Mouse (Mus musculus) heart, embryonic 10.5 days (tissue): ENCODE results near the gene 1700067K01Rik. TPM values are rescaled to one million over a fixed set of nuclear protein-coding genes. Genes with fewer than 3 reads are reported as not detected.

Source experiments
- DNase-seq: peaks from one replicate; pipeline ENCODE4 v3.0.0-alpha.2; 2017; ENCODE audit warnings: low spot score
- H3K27ac ChIP-seq: fragments of 300-500 bp; sonication (generic); 2 replicates; pipeline ENCODE4 v1.5.1; 2016; ENCODE audit warnings: mild to moderate bottlenecking
- H3K27me3 ChIP-seq: fragments of 300-500 bp; sonication (generic); 2 replicates; pipeline ENCODE4 v1.6.1; 2016; ENCODE audit warnings: mild to moderate bottlenecking; ENCODE audit not compliant: poor library complexity, insufficient read depth, severe bottlenecking
- H3K36me3 ChIP-seq: fragments of 300-500 bp; sonication (generic); 2 replicates; pipeline ENCODE4 v1.6.1; 2016; ENCODE audit warnings: mild to moderate bottlenecking, moderate library complexity
- H3K4me1 ChIP-seq: fragments of 300-500 bp; sonication (generic); 2 replicates; pipeline ENCODE4 v1.6.1; 2016; ENCODE audit warnings: mild to moderate bottlenecking
- H3K4me3 ChIP-seq: fragments of 300-500 bp; sonication (generic); 2 replicates; pipeline ENCODE4 v1.5.1; 2016; ENCODE audit warnings: mild to moderate bottlenecking, moderate library complexity
- H3K9me3 ChIP-seq: fragments of 300-500 bp; sonication (generic); 2 replicates; pipeline ENCODE4 v1.6.1; 2016; ENCODE audit warnings: mild to moderate bottlenecking, moderate library complexity
- WGBS: fragments of 180-500 bp; shearing (Covaris S2); methylation state at CpG from one replicate; pipeline ENCODE4 v1.1.7; 2016; 5-methylcytosine and 5-hydroxymethylcytosine counted together
- polyA plus RNA-seq: library from polyadenylated mRNA; unstranded; fragments of >200 nt; fragmentation: Nextera tagmentation; extraction: Ambion mirVana; gene quantifications from 2 replicates; pipeline ENCODE4 v1.2.1, GENCODE M21; 2016

Gene 1700067K01Rik
- polyA plus RNA-seq, 1 experiment from 2014 or later, result 0.95 TPM

GRCm38 (mm10) chr8:84008362-84008761 is 7.1 kb downstream of the 1700067K01Rik start:
- peaks cover 45% of the 10 kb centered on the region for H3K4me1 ChIP-seq
- no peak for DNase-seq
- H3K36me3 ChIP-seq, result no peaks in the 10 kb centered on the region
- H3K4me3 ChIP-seq, result no peak overlapping the region
- no peak overlapping the region for H3K27ac ChIP-seq
- no peaks in the 10 kb centered on the region for H3K9me3 ChIP-seq
- peaks cover 37% of the 10 kb centered on the region for H3K27me3 ChIP-seq
- WGBS, result 29% methylated on average over 7 of the region's 7 CpGs

GRCm38 (mm10) chr8:84009876-84010275 is 8.6 kb downstream of the 1700067K01Rik start:
- Histone ChIP-seq H3K27ac (no peak overlapping the region), H3K9me3 (no peaks in the 10 kb centered on the region), H3K36me3 (no peaks in the 10 kb centered on the region), H3K4me3 (no peak overlapping the region), H3K4me1 (peaks cover 35% of the 10 kb centered on the region), H3K27me3 (peaks cover 43% of the 10 kb centered on the region)
- 2% methylated on average over 11 of the region's 11 CpGs for WGBS
- DNase-seq, result peak; percentile 92

- WGBS, result 1% methylated on average over 83 of the region's 83 CpGs
- Histone ChIP-seq H3K27me3 (peaks cover 43% of the 10 kb centered on the region), H3K4me3 (peak overlapping the region; percentile 63), H3K4me1 (peaks cover 31% of the 10 kb centered on the region), H3K36me3 (no peaks in the 10 kb centered on the region), H3K9me3 (no peaks in the 10 kb centered on the region), H3K27ac (peak overlapping the region; percentile 70)
- no peak for DNase-seq
Observed at GRCm38 (mm10) chr8:84010625-84011611, 9.6 kb downstream of the 1700067K01Rik start.

- WGBS, result 1% methylated on average over 45 of the region's 45 CpGs
Observed at GRCm38 (mm10) chr8:84011705-84012498, 10.6 kb downstream of the 1700067K01Rik start, which contains the start of gene 2210011C24Rik. Gene 2210011C24Rik, minus strand, starts transcription at chr8:84012171.

GRCm38 (mm10) chr8:84012499-84013165 is 11.3 kb downstream of the 1700067K01Rik start:
- Histone ChIP-seq H3K9me3 (no peaks in the 10 kb centered on the region), H3K27ac (peak overlapping the region; percentile 54), H3K27me3 (peaks cover 47% of the 10 kb centered on the region), H3K4me1 (peaks cover 31% of the 10 kb centered on the region), H3K36me3 (no peaks in the 10 kb centered on the region), H3K4me3 (peak overlapping the region; percentile 63)
- no peak for DNase-seq
- 10% methylated on average over 35 of the region's 35 CpGs for WGBS

More at GRCm38 (mm10) chr8:84011705-84012498, 10.6 kb downstream of the 1700067K01Rik start, which contains the start of gene 2210011C24Rik:
- H3K4me3 ChIP-seq, result peak within 1 kb of the TSS; percentile 63
- H3K9me3 ChIP-seq, result no peaks in the 10 kb centered on the region
- no peak for DNase-seq
- H3K27me3 ChIP-seq, result peaks cover 43% of the 10 kb centered on the region
- peaks cover 31% of the 10 kb centered on the region for H3K4me1 ChIP-seq
- peak within 1 kb of the TSS; percentile 70 for H3K27ac ChIP-seq
- no peaks in the 10 kb centered on the region for H3K36me3 ChIP-seq

- H3K4me3 ChIP-seq, result no peak overlapping the region
- H3K27ac ChIP-seq, result no peak overlapping the region
- no peak for DNase-seq
- no peaks in the 10 kb centered on the region for H3K36me3 ChIP-seq
- H3K9me3 ChIP-seq, result no peaks in the 10 kb centered on the region
- H3K4me1 ChIP-seq, result peaks cover 24% of the 10 kb centered on the region
- H3K27me3 ChIP-seq, result peaks cover 55% of the 10 kb centered on the region
- WGBS, result 88% methylated on average over 5 of the region's 5 CpGs
Observed at GRCm38 (mm10) chr8:84015833-84016232, 14.5 kb downstream of the 1700067K01Rik start.

GRCm38 (mm10) chr8:84019738-84020137 is 18.4 kb downstream of the 1700067K01Rik start:
- WGBS, result 82% methylated on average over 9 of the region's 9 CpGs
- no peaks in the 10 kb centered on the region for H3K36me3 ChIP-seq
- H3K27me3 ChIP-seq, result peaks cover 38% of the 10 kb centered on the region
- H3K9me3 ChIP-seq, result no peaks in the 10 kb centered on the region
- DNase-seq, result no peak
- peaks cover 40% of the 10 kb centered on the region for H3K4me1 ChIP-seq
- H3K27ac ChIP-seq, result no peak overlapping the region
- no peak overlapping the region for H3K4me3 ChIP-seq

- peaks cover 51% of the 10 kb centered on the region for H3K27me3 ChIP-seq
- H3K36me3 ChIP-seq, result no peaks in the 10 kb centered on the region
- no peak for DNase-seq
- peak within 1 kb of the TSS; percentile 41 for H3K4me3 ChIP-seq
- H3K27ac ChIP-seq, result peak within 1 kb of the TSS; percentile 85
- no peaks in the 10 kb centered on the region for H3K9me3 ChIP-seq
- peaks cover 50% of the 10 kb centered on the region for H3K4me1 ChIP-seq
- WGBS, result 7% methylated on average over 18 of the region's 18 CpGs
Observed at GRCm38 (mm10) chr8:84021096-84021495, 19.8 kb downstream of the 1700067K01Rik start, which contains the start of gene Palm3. Gene Palm3, plus strand, starts transcription at chr8:84021471.

GRCm38 (mm10) chr8:84021569-84021968 is 20.3 kb downstream of the 1700067K01Rik start:
- Histone ChIP-seq H3K27ac (peak overlapping the region; percentile 85), H3K4me3 (peak overlapping the region; percentile 41), H3K9me3 (no peaks in the 10 kb centered on the region), H3K4me1 (peaks cover 54% of the 10 kb centered on the region), H3K27me3 (peaks cover 56% of the 10 kb centered on the region), H3K36me3 (no peaks in the 10 kb centered on the region)
- no peak for DNase-seq
- WGBS, result 41% methylated on average over 12 of the region's 12 CpGs

- no peaks in the 10 kb centered on the region for H3K36me3 ChIP-seq
- peak overlapping the region; percentile 19; the same call in 1 of the 2 replicates for H3K4me3 ChIP-seq
- 8% methylated on average over 5 of the region's 5 CpGs for WGBS
- peaks cover 54% of the 10 kb centered on the region for H3K4me1 ChIP-seq
- no peaks in the 10 kb centered on the region for H3K9me3 ChIP-seq
- DNase-seq, result peak; percentile 85
- peaks cover 67% of the 10 kb centered on the region for H3K27me3 ChIP-seq
- peak overlapping the region; percentile 69; the same call in 1 of the 2 replicates for H3K27ac ChIP-seq
Observed at GRCm38 (mm10) chr8:84023085-84023484, 21.8 kb downstream of the 1700067K01Rik start.

- DNase-seq, result no peak
- WGBS, result 42% methylated on average over 1 of the region's 1 CpGs
- H3K27ac ChIP-seq, result peak overlapping the region; percentile 69; the same call in 1 of the 2 replicates
- peak overlapping the region; percentile 19; the same call in 1 of the 2 replicates for H3K4me3 ChIP-seq
- H3K27me3 ChIP-seq, result peaks cover 73% of the 10 kb centered on the region
- peaks cover 54% of the 10 kb centered on the region for H3K4me1 ChIP-seq
- H3K9me3 ChIP-seq, result no peaks in the 10 kb centered on the region
- no peaks in the 10 kb centered on the region for H3K36me3 ChIP-seq
Observed at GRCm38 (mm10) chr8:84023631-84024030, 22.3 kb downstream of the 1700067K01Rik start.

- Histone ChIP-seq H3K4me3 (no peak overlapping the region), H3K27ac (peak overlapping the region; percentile 69; the same call in 1 of the 2 replicates)
- DNase-seq, result no peak
Observed at GRCm38 (mm10) chr8:84024171-84024570, 22.9 kb downstream of the 1700067K01Rik start.

More at GRCm38 (mm10) chr8:84024171-84024570, 22.9 kb downstream of the 1700067K01Rik start:
- 9% methylated on average over 10 of the region's 10 CpGs for WGBS
- peaks cover 54% of the 10 kb centered on the region for H3K4me1 ChIP-seq
- no peaks in the 10 kb centered on the region for H3K36me3 ChIP-seq
- H3K9me3 ChIP-seq, result no peaks in the 10 kb centered on the region
- H3K27me3 ChIP-seq, result peaks cover 75% of the 10 kb centered on the region
